Mouse (Mus musculus) bone marrow macrophage, adult 2 months (primary cell): ENCODE data around the gene Prex1. TPM values are rescaled to one million over a fixed set of nuclear protein-coding genes. Genes with fewer than 3 reads are reported as not detected.

ENCODE experiments used
- H3K27ac ChIP-seq: 2 replicates; pipeline ENCODE4 v1.5.1; 2012; ENCODE audit warnings: low read depth, low read length; ENCODE audit not compliant: insufficient read depth
- H3K4me1 ChIP-seq: 2 replicates; pipeline ENCODE4 v1.6.1; 2012; ENCODE audit warnings: low read length; ENCODE audit not compliant: control insufficient read depth, insufficient read depth
- H3K4me3 ChIP-seq: 2 replicates; pipeline ENCODE4 v1.5.1; 2012; ENCODE audit warnings: mild to moderate bottlenecking, low read length, moderate library complexity; ENCODE audit not compliant: insufficient read depth
- CTCF ChIP-seq: IDR thresholded peaks from 2 replicates; pipeline ENCODE4 v1.5.1; 2012; ENCODE audit warnings: low read depth, mild to moderate bottlenecking, low read length, moderate library complexity
- POLR2A ChIP-seq: IDR thresholded peaks from 2 replicates; pipeline ENCODE4 v1.6.1; 2012; ENCODE audit warnings: mild to moderate bottlenecking, low read depth, low read length, borderline replicate concordance
- polyA plus RNA-seq: library from polyadenylated mRNA; stranded (reverse); fragments of >200 nt; gene quantifications from 2 replicates; pipeline ENCODE4 v1.2.4, GENCODE M21; 2012; ENCODE audit not compliant: missing spikeins, insufficient read depth, insufficient read length

Prex1 gene
- polyA plus RNA-seq, 1 experiment = 191 TPM

GRCm38 (mm10) chr2:166664506-166664905, 49.1 kb downstream of the Prex1 start:
- Histone ChIP-seq H3K4me3 (no peak overlapping the region), H3K27ac (no peak overlapping the region), H3K4me1 (peaks cover 62% of the 10 kb centered on the region)
- TF ChIP-seq CTCF (no peak), POLR2A (no peak)

GRCm38 (mm10) chr2:166663250-166663961, 50.2 kb downstream of the Prex1 start:
- H3K4me1 ChIP-seq = peaks cover 66% of the 10 kb centered on the region
- H3K27ac ChIP-seq = no peak overlapping the region
- TF ChIP-seq CTCF (no peak), POLR2A (no peak)
- H3K4me3 ChIP-seq = no peak overlapping the region

- no peak for TF ChIP-seq CTCF
- no peak for TF ChIP-seq POLR2A
- H3K27ac ChIP-seq = no peak overlapping the region
- peaks cover 66% of the 10 kb centered on the region for H3K4me1 ChIP-seq
- H3K4me3 ChIP-seq = no peak overlapping the region
Measured at GRCm38 (mm10) chr2:166662595-166663160, 51.0 kb downstream of the Prex1 start.

GRCm38 (mm10) chr2:166661971-166662370, 51.7 kb downstream of the Prex1 start:
- no peak overlapping the region for H3K27ac ChIP-seq
- H3K4me3 ChIP-seq = no peak overlapping the region
- peaks cover 66% of the 10 kb centered on the region for H3K4me1 ChIP-seq
- TF ChIP-seq CTCF (no peak), POLR2A (no peak)

- Histone ChIP-seq H3K4me3 (no peak overlapping the region), H3K4me1 (peaks cover 67% of the 10 kb centered on the region), H3K27ac (no peak overlapping the region)
- TF ChIP-seq POLR2A (no peak), CTCF (no peak)
Measured at GRCm38 (mm10) chr2:166661498-166661897, 52.1 kb downstream of the Prex1 start.

GRCm38 (mm10) chr2:166658380-166658779, 55.3 kb downstream of the Prex1 start:
- H3K4me3 ChIP-seq = no peak overlapping the region
- TF ChIP-seq POLR2A (no peak), CTCF (no peak)
- no peak overlapping the region for H3K27ac ChIP-seq
- H3K4me1 ChIP-seq = peaks cover 52% of the 10 kb centered on the region

- Histone ChIP-seq H3K27ac (no peak overlapping the region), H3K4me1 (peaks cover 47% of the 10 kb centered on the region), H3K4me3 (no peak overlapping the region)
- TF ChIP-seq POLR2A (no peak), CTCF (no peak)
Measured at GRCm38 (mm10) chr2:166657451-166658011, 56.1 kb downstream of the Prex1 start.

GRCm38 (mm10) chr2:166656630-166657029, 57.0 kb downstream of the Prex1 start:
- Histone ChIP-seq H3K4me1 (peaks cover 47% of the 10 kb centered on the region), H3K27ac (no peak overlapping the region), H3K4me3 (no peak overlapping the region)
- TF ChIP-seq POLR2A (no peak), CTCF (no peak)

- no peak overlapping the region for H3K4me3 ChIP-seq
- TF ChIP-seq CTCF (no peak), POLR2A (no peak)
- no peak overlapping the region; the same call in 1 of the 2 replicates for H3K27ac ChIP-seq
- peaks cover 54% of the 10 kb centered on the region for H3K4me1 ChIP-seq
Measured at GRCm38 (mm10) chr2:166655727-166656520, 57.7 kb downstream of the Prex1 start.

GRCm38 (mm10) chr2:166655308-166655707, 58.3 kb downstream of the Prex1 start:
- H3K4me1 ChIP-seq = peaks cover 59% of the 10 kb centered on the region
- TF ChIP-seq POLR2A (no peak), CTCF (no peak)
- H3K27ac ChIP-seq = no peak overlapping the region
- no peak overlapping the region for H3K4me3 ChIP-seq
